Mouse (Mus musculus): ENCODE measurements at regions not wholly inside any gene's neighbourhood (a gene's known extent, or its start where the extent isn't known, plus 50 kb on each side); places are given as distances from the start of the nearest gene placed in this dataset.

GRCm38 (mm10) chr11:27833736-27834135 lies 505.9 kb downstream of the Gm6685 start:
- no peak for DNase-seq (ENCODE audit: extremely low spot score, low spot score)

GRCm38 (mm10) chr11:27799826-27800620 lies 539.6 kb downstream of the Gm6685 start:
- DNase-seq (ENCODE audit: extremely low spot score, low spot score) = no peak

- no peak for DNase-seq (ENCODE audit: extremely low spot score, low spot score)
Observed at GRCm38 (mm10) chr11:27753913-27754218, 585.8 kb downstream of the Gm6685 start.

- peak; percentile 72 for DNase-seq (ENCODE audit: extremely low spot score, low spot score)
Observed at GRCm38 (mm10) chr11:27753212-27753912, 586.3 kb downstream of the Gm6685 start.

- DNase-seq (ENCODE audit: extremely low spot score, low spot score) = no peak
Observed at GRCm38 (mm10) chr11:27726109-27726508, 613.6 kb downstream of the Gm6685 start.

- DNase-seq (ENCODE audit: extremely low spot score, low spot score) = no peak
Observed at GRCm38 (mm10) chr11:27721346-27721745, 618.3 kb downstream of the Gm6685 start.

- DNase-seq (ENCODE audit: extremely low spot score, low spot score) = no peak
Observed at GRCm38 (mm10) chr11:27672436-27672835, 667.2 kb downstream of the Gm6685 start.

All from neural tube, embryonic 10.5 days (tissue).